Mouse (Mus musculus) liver, adult 2 months (tissue): ENCODE measurements at regions not wholly inside any gene's neighbourhood (a gene's known extent, or its start where the extent isn't known, plus 50 kb on each side); places are given as distances from the start of the nearest gene placed in this dataset.

Source experiments
- DNase-seq: peaks from one replicate; pipeline ENCODE4 v3.0.0-alpha.2; 2011; ENCODE audit warnings: low read depth, low spot score; ENCODE audit errors: extremely low read depth
- H3K27ac ChIP-seq: fragments of 200-500 bp; replicated peaks from 2 replicates; pipeline ENCODE4 v1.5.1; 2012; ENCODE audit warnings: low read depth, mild to moderate bottlenecking, control low read depth, inconsistent platforms, low read length; ENCODE audit not compliant: insufficient read depth
- H3K27me3 ChIP-seq: fragments of 200-500 bp; 2 replicates; pipeline ENCODE4 v1.6.1; 2012; ENCODE audit warnings: mild to moderate bottlenecking, moderate library complexity, low read length, inconsistent platforms; ENCODE audit not compliant: control insufficient read depth, insufficient read depth
- H3K36me3 ChIP-seq: fragments of 200-500 bp; 2 replicates; pipeline ENCODE4 v1.6.1; 2012; ENCODE audit warnings: low read length, inconsistent platforms; ENCODE audit not compliant: control insufficient read depth, insufficient read depth
- H3K4me1 ChIP-seq: fragments of 200-500 bp; 2 replicates; pipeline ENCODE4 v1.6.1; 2011; ENCODE audit warnings: low read length; ENCODE audit not compliant: control insufficient read depth, insufficient read depth
- H3K4me3 ChIP-seq: fragments of 200-500 bp; 2 replicates; pipeline ENCODE4 v1.5.1; 2011; ENCODE audit warnings: low read depth, mild to moderate bottlenecking, control low read depth, low read length, moderate library complexity; ENCODE audit not compliant: insufficient read depth
- H3K79me2 ChIP-seq: fragments of 200-500 bp; 2 replicates; pipeline ENCODE4 v1.6.1; 2012; ENCODE audit warnings: inconsistent platforms, mild to moderate bottlenecking, low read length, moderate library complexity; ENCODE audit not compliant: control insufficient read depth, insufficient read depth
- H3K9ac ChIP-seq: fragments of 200-500 bp; 2 replicates; pipeline ENCODE4 v1.6.1; 2012; ENCODE audit warnings: low read depth, mild to moderate bottlenecking, control low read depth, inconsistent platforms, low read length
- CTCF ChIP-seq: fragments of 200-500 bp; IDR thresholded peaks from 2 replicates; pipeline ENCODE4 v1.5.1; 2011; ENCODE audit warnings: low read depth, low read length, control low read depth
- POLR2A ChIP-seq: fragments of 200-500 bp; IDR thresholded peaks from 2 replicates; pipeline ENCODE4 v1.6.1; 2011; ENCODE audit warnings: low read length, control low read depth; ENCODE audit not compliant: insufficient read depth; ENCODE audit errors: extremely low read depth
- WGBS: fragments of 180-500 bp; shearing (Covaris S2); methylation state at CpG from one replicate; pipeline ENCODE4 v1.1.7; 2018; 5-methylcytosine and 5-hydroxymethylcytosine counted together

DNA sequence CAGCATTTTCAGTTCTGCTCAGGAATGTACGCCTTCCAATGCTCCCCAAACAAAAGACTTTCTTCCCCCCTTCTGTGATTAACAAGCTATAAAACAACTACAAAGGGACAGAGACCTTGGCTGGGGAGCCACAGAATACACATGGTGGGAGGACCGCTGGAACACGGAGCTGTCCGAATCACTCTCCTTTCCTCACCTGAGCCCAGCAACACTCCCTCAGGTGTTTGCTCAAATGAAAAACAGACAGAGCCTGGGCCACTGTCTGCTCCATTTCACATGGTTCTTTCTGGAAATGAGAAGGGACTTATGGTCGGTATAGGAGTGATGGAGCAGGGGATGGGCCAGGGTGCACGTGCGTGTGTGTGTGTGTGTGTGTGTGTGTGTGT, 215.9 kb downstream of the Mreg start:
- Histone ChIP-seq H3K9ac (no peak overlapping the region), H3K79me2 (no peaks in the 10 kb centered on the region), H3K27me3 (no peaks in the 10 kb centered on the region), H3K4me3 (no peak overlapping the region), H3K27ac (no peak overlapping the region), H3K4me1 (no peaks in the 10 kb centered on the region; the same call in 1 of the 2 replicates), H3K36me3 (no peaks in the 10 kb centered on the region)
- WGBS = 80% methylated on average over 7 of the region's 7 CpGs
- TF ChIP-seq CTCF (no peak), POLR2A (no peak)
- DNase-seq = no peak

DNA sequence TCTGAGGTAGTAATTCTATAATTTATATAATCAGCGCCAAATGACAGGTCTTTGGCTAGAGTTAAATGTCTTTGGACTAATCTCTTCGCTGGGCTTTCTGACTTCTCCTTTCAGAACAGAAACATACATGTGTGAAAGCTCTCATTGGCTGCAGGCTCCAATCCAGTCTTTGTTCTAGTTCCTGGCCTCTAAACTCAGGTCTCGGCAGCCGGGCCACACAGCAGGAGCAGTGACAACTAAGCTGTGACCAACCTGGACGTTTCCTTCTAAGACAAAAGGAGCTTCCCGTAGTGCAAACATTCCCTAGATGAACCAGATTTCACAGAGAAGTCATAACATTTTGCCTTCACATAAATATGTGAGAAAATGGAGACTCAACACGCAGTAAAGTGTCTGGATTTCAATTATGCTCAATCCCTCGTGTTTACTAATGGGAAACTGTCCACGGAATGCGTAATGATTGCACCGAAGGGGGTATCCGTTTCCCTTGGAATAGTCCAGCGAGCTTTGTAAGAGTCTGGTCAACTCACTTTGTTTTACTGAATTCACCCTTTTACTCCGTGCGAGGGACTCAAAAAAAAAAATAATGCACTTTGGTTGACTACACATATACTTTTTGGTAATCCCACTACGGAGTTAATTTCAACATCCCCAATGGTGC, 216.4 kb downstream of the Mreg start:
- H3K27me3 ChIP-seq = no peaks in the 10 kb centered on the region
- WGBS = 90% methylated on average over 16 of the region's 16 CpGs
- H3K36me3 ChIP-seq = no peaks in the 10 kb centered on the region
- no peak overlapping the region for H3K9ac ChIP-seq
- H3K27ac ChIP-seq = no peak overlapping the region
- H3K4me3 ChIP-seq = no peak overlapping the region
- no peak for DNase-seq
- no peaks in the 10 kb centered on the region for H3K79me2 ChIP-seq
- TF ChIP-seq CTCF (no peak), POLR2A (no peak)
- H3K4me1 ChIP-seq = no peaks in the 10 kb centered on the region; the same call in 1 of the 2 replicates

DNA sequence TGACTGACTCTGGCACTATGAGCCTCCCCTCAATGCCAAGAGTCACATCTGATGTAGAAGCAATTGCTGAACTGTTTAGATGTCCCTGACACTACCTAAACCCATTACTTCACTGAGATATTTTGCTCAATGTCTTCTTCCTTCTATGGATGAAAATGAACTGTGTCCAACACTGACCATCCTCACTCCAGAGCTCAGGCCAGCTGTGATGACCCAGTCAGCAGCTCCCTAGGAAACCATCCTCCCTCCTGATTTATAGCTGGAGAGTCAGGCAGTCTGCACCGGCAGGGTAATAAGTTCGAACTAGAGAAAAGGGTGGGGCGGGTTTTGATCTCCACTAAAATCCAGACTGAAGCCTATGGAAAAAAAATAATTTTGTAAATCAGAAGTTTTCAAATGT, 221.2 kb downstream of the Mreg start:
- 94% methylated on average over 3 of the region's 3 CpGs for WGBS
- TF ChIP-seq POLR2A (no peak), CTCF (no peak)
- Histone ChIP-seq H3K36me3 (no peaks in the 10 kb centered on the region), H3K79me2 (no peaks in the 10 kb centered on the region), H3K4me1 (no peaks in the 10 kb centered on the region), H3K9ac (no peak overlapping the region), H3K4me3 (no peak overlapping the region), H3K27ac (no peak overlapping the region), H3K27me3 (no peaks in the 10 kb centered on the region)
- DNase-seq = no peak

DNA sequence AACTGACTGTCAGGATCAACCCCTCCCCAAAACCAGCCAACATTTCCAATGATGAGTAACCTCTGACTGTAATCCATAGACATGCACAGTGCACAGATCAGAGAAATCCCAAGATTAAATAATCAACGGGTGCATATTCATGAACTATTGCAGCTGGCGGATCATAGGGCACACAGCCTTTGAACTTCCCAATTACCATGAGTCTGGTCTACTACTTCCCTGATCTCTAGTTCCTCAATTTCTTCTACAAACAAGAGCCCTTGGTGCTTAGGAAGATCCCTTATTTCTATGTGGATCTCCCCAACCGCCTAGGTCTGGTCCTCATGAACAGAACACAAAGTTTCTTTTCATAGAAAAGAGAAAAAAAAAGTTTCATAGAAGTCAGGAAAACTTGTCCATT, 224.0 kb downstream of the Mreg start:
- WGBS = 86% methylated on average over 3 of the region's 3 CpGs
- TF ChIP-seq CTCF = no peak
- TF ChIP-seq POLR2A = no peak
- H3K79me2 ChIP-seq = no peaks in the 10 kb centered on the region

DNA sequence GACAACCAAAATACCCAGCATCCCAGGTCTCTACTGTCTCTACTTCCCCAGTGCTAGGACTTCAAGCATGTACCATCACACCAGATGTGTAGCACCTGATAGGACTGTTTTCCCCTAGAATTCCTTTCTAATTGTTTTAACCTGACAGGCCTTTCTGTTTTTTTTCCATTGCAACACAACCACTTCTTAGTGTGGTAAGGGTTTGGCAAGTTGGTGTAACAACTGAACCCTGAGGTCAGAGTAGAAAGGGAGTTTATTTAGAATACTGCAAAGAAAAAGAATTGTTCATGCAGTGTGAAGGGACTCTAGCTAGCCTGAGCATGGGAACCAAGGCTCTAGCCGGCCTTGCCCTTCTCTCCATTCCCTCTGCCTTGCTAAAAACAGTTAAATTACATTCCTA, 226.1 kb downstream of the Mreg start:
- peak; percentile 26 for DNase-seq
- H3K27me3 ChIP-seq = no peaks in the 10 kb centered on the region
- no peak overlapping the region for H3K4me3 ChIP-seq
- no peaks in the 10 kb centered on the region for H3K36me3 ChIP-seq
- no peak for TF ChIP-seq CTCF
- no peak for TF ChIP-seq POLR2A
- no peaks in the 10 kb centered on the region for H3K4me1 ChIP-seq
- no peaks in the 10 kb centered on the region for H3K79me2 ChIP-seq
- WGBS = 78% methylated on average over 1 of the region's 1 CpGs
- H3K27ac ChIP-seq = no peak overlapping the region
- no peak overlapping the region for H3K9ac ChIP-seq

More for the DNA sequence above, 224.0 kb downstream of the Mreg start:
- H3K4me1 ChIP-seq = no peaks in the 10 kb centered on the region
- H3K9ac ChIP-seq = no peak overlapping the region
- no peak overlapping the region for H3K4me3 ChIP-seq
- H3K27ac ChIP-seq = no peak overlapping the region
- DNase-seq = no peak
- no peaks in the 10 kb centered on the region for H3K27me3 ChIP-seq
- H3K36me3 ChIP-seq = no peaks in the 10 kb centered on the region

DNA sequence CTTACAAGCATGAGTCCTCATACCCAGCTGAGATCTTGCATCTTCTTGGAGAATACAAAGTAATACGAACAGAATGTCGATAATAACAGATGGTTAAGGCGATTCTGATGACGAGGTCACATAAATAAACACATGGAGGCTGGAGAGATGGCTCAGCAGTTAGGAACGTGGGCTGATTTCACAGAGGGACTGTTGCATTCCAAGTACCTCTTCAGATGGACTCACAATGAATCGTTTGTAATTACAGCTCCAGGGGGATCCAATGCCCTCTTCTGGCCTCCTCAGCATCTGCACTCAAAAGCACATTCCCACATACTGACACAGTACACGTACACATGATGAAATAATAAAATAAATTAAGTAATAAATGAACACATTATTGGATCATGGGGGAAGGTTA, 228.3 kb downstream of the Mreg start:
- 94% methylated on average over 7 of the region's 7 CpGs for WGBS
- Histone ChIP-seq H3K36me3 (no peaks in the 10 kb centered on the region), H3K27ac (no peak overlapping the region), H3K4me1 (no peaks in the 10 kb centered on the region), H3K79me2 (no peaks in the 10 kb centered on the region), H3K27me3 (no peaks in the 10 kb centered on the region), H3K4me3 (no peak overlapping the region), H3K9ac (no peak overlapping the region)
- no peak for DNase-seq
- no peak; the same call in 1 of the 2 replicates for TF ChIP-seq CTCF
